ENCODE assay signal across 22 mouse cellular contexts in the genomic region with DNA sequence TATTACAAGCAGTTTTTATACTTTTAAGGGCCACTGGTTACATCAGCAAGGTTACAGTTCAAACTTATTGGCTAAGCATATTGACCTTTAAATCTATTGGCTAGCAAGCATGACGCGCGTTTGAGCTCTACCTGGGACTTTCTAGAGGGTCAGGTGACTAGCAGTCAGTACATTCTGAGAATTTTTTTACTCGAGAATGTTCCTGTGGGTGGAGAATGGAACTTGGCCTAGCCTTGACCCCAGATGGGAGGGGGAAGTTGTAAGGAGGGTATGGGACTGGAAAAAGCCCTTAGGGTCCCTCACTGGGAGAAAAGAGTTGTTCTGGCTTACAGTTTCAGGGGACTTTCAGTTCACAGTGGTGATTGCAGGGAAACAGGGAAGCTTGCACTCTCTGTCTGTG. TPM values are rescaled to one million over a fixed set of nuclear protein-coding genes. Genes with fewer than 3 reads are reported as not detected.
DNase-seq lines count a peak whose midpoint lies in the region; TF ChIP-seq lines count a peak whose summit lies in the region.
"Had no signal": no experiment of that assay in that cellular context is flagged by ENCODE, and none has a peak within 500 bp of the region (broad histone marks: within the 10 kb centered on the region; RNA-seq: fewer than 3 reads in every experiment).

No protein-coding gene starts in this region.

- H3K9ac ChIP-seq in ES-E14 (ENCODE audit: insufficient read depth, low read depth, low read length, poor library complexity, severe bottlenecking) = no peak overlapping the region
- H3K9ac ChIP-seq: embryonic facial prominence, embryonic 13.5 days; embryonic facial prominence, embryonic 15.5 days; forebrain, embryonic 12.5 days had no signal

- H3K27ac ChIP-seq in ES-E14 (ENCODE audit: insufficient read depth, low read depth, low read length, poor library complexity, severe bottlenecking) = peak overlapping the region; percentile 53
- H3K27ac ChIP-seq: embryonic facial prominence, embryonic 13.5 days; embryonic facial prominence, embryonic 15.5 days; forebrain, embryonic 10.5 days; forebrain, embryonic 12.5 days had no signal

- H3K9me3 ChIP-seq in ES-E14 (ENCODE audit: control insufficient read depth, insufficient read depth, low read depth, low read length) = no peaks in the 10 kb centered on the region; the same call in 1 of the 2 replicates

- peaks cover 6 to 7% of the 10 kb centered on the region in 2 experiments; a peak in 3 of 4 replicates for H3K4me1 ChIP-seq in ES-E14 (ENCODE audit: control insufficient read depth in 2 of 2, insufficient read depth in 2 of 2, low read length in 2 of 2, poor library complexity in 1 of 2)
- H3K4me1 ChIP-seq: embryonic facial prominence, embryonic 13.5 days; embryonic facial prominence, embryonic 15.5 days had no signal

- in situ Hi-C loops in ES-E14 (cut with MboI; ENCODE audit: low sequenced_read_pairs in 2 of 2, unreplicated experiment in 2 of 2) = no loop called here

- H3K4me3 ChIP-seq in ES-E14 (ENCODE audit: insufficient read depth in 1 of 2, low read depth in 1 of 2, low read length in 2 of 2, poor library complexity in 1 of 2, severe bottlenecking in 1 of 2) = no peak overlapping the region; a peak in 1 of 4 replicates
- H3K4me3 ChIP-seq: embryonic facial prominence, embryonic 13.5 days; embryonic facial prominence, embryonic 15.5 days; erythroblast, embryonic 14.5 days; forebrain, embryonic 10.5 days; forebrain, embryonic 12.5 days had no signal

- no peaks in the 10 kb centered on the region for H3K36me3 ChIP-seq in ES-E14 (ENCODE audit: control insufficient read depth, insufficient read depth, low read length, poor library complexity, severe bottlenecking)
- H3K36me3 ChIP-seq: embryonic facial prominence, embryonic 13.5 days; embryonic facial prominence, embryonic 15.5 days; forebrain, embryonic 10.5 days; forebrain, embryonic 12.5 days had no signal

- peak; percentile 77 for DNase-seq in ES-CJ7 (ENCODE audit: low read depth, low spot score)
- peak; percentile 43 for DNase-seq in ES-E14 (ENCODE audit: low read depth, low spot score)
- peak; percentile 16 for DNase-seq in WW6 (ENCODE audit: low read depth, low spot score)
- no peak for DNase-seq in layer of hippocampus, adult 8-10 months (ENCODE audit: low spot score in 2 of 2)
- no peak for DNase-seq in spleen, adult 12 weeks (ENCODE audit: low spot score)
- no peak for DNase-seq in right cerebral cortex, postnatal 14 days
- DNase-seq: adrenal gland, adult 8-10 months; adrenal gland, postnatal 14 days; adrenal gland, postnatal 36 days; cerebellum, adult 11-12 months; cerebellum, adult 2 months; cerebellum, adult 9-10 months; cerebellum, postnatal 10 days; cerebellum, postnatal 25 days; embryo, embryonic 11 days had no signal

TF ChIP-seq in ES-E14, 5 proteins besides CTCF, POLR2A, EP300 and RAD21:
- TF ChIP-seq CHD2 (IDR thresholded peaks at IDR 0.05; ENCODE audit: low read depth, low read length) (no peak), ZC3H11A (IDR thresholded peaks at IDR 0.05; ENCODE audit: borderline replicate concordance, low read depth, low read length) (no peak), ZNF384 (IDR thresholded peaks at IDR 0.05; ENCODE audit: low read depth, low read length) (peak; percentile 69), HCFC1 (IDR thresholded peaks at IDR 0.05; ENCODE audit: borderline replicate concordance, insufficient read depth, low read length) (no peak), MAFK (IDR thresholded peaks at IDR 0.05; ENCODE audit: insufficient read depth, low read depth, low read length) (no peak)

RNA-seq across cellular contexts. Expression of a gene that starts 22.3 kb away (rescaled TPM):
- 0.11 and 0.13 TPM in 2 replicates for total RNA-seq in ES-E14 (2012; rRNA removed)
- 1 to 10 TPM in 1 of 4 experiments, under 1 TPM in 3; 0.71 to 1.1 (median 0.96) TPM for total RNA-seq in layer of hippocampus, adult 8-10 months (2022)
- total RNA-seq: adrenal gland, adult 18-20 months; MEL had no signal

RNA-seq across cellular contexts. Expression of a gene that starts 32.4 kb away (rescaled TPM):
- total RNA-seq in ES-E14 (2012; rRNA removed) = 21.0 and 23.6 TPM in 2 replicates
- total RNA-seq in layer of hippocampus, adult 8-10 months (2022) = 10 to 100 TPM; 31.0 to 35.2 (median 32.3) TPM

Comparison
In these comparisons a context has a peak if more than half of its experiments do, and no peak if none do; other contexts are left out.
1. DNase-seq: peak in ES-CJ7 (single experiment), ES-E14 (single experiment) and WW6 (single experiment); none in layer of hippocampus, adult 8-10 months (0 of 2), spleen, adult 12 weeks (single experiment) and right cerebral cortex, postnatal 14 days (single experiment).